Mouse (Mus musculus): ENCODE results near the gene Unk.

Gene Unk

DNA sequence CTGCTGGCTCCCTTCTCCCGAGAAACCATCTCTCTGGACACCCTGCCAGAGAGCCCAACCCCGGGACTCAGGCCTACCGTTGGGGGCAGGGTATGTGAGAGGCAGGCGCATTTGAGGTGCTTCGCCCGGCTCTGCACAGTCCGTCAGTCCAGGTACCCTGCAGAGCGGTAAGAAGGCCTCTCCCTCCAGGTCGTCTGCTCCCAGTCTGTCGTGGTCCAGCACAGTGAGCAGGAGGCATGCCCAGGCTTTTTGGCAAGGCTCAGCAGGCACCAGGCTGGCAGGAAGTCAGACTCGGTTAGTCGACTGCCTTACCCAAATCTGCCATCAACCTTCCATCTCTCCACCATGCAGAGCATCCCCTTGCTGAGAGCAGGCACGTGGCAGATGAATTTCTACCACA lies 33.4 kb downstream of the Unk start:
- no peak for DNase-seq (ENCODE audit: low spot score)

DNA sequence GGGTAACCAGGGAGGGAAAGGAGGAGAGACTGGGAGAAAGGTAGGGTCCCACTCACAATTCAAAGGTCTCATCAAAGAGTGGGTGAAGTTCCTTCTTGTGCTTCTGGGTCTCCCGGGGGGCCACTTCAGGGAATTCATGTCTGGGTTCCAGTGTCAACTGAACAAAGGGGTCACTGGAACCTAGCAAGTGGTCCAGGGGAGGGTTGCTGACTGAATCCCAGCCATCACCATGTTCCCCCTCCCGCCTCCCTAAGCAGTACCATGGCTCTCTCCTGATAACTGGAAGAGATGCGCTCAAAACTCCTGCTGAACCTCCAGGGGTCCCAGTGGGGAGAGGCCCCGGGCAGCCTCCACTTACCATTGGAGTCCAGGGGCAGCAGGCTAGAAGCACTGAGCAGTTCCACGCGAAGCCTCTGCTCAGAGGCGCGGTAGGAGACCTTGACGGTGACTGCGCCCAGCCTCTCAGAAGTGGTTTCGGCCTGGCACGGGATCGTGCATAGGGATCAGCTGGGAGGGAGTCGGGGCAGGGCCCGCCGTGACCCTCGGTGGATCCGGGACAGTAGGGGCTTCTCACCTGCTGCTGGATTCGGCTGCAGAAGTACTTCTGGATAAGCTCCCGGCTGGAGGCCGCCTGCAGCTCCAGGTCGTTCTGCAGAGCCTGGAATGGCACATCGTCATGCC lies 34.2 kb downstream of the Unk start:
- no peak for DNase-seq (ENCODE audit: low spot score)

DNA sequence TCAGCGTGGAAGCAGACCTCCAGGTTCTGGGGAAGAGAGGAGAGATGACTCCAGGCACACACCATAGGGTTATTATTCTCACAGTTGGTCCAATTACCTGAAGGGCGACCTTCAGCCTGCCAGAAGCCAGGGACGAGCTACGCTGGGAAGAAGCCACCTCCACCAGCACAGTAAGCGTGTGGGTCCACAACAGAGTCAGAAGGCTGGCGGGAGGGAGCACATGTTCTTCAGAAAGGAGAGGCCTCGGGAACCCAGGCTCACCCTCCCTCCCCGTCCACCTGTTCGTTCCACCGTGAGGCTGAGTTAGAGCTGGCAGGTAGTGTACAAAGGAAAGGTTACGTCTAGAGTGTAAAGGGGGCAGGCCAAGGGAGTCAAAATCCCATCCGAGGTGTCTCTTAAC lies 35.2 kb downstream of the Unk start:
- DNase-seq (ENCODE audit: low spot score): no peak

DNA sequence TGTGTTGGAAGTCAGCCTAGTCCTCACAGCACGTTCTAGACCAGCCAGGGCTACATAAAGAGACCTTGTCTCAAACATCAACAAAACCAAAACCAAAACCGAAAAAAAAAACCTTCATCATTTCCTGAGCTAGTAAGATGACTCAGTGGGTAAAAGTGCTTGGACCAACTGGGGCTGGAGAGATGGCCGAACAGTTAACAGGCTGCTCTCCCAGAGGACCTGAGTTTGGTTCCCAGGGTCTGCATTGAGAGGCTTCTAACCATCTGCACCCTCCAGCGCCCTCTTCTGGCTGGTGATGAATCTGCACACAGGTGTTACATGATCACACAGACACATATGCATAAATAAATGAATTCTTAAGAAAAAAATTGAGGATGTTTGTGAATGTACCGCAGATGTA lies 41.4 kb downstream of the Unk start:
- DNase-seq (ENCODE audit: low spot score): no peak

DNA sequence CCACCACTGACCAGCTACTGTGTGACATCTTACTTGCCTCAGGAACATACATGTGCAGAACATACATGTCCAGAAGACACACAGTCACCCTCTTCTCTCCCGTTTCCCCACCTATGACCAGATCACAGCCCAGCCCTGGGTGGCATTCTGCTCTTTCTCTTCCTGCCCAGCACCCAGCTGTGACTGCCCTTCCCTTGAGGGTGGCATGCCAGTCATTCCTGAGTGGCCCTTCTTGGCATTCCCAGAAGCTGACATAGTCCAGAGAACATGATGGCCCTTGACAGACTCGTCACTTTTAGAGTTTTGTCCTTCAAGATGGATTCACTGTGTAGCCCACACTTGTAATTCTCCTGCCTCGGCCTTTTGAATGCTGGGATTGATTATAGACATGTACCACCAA lies 42.5 kb downstream of the Unk start:
- DNase-seq (ENCODE audit: low spot score): no peak

DNA sequence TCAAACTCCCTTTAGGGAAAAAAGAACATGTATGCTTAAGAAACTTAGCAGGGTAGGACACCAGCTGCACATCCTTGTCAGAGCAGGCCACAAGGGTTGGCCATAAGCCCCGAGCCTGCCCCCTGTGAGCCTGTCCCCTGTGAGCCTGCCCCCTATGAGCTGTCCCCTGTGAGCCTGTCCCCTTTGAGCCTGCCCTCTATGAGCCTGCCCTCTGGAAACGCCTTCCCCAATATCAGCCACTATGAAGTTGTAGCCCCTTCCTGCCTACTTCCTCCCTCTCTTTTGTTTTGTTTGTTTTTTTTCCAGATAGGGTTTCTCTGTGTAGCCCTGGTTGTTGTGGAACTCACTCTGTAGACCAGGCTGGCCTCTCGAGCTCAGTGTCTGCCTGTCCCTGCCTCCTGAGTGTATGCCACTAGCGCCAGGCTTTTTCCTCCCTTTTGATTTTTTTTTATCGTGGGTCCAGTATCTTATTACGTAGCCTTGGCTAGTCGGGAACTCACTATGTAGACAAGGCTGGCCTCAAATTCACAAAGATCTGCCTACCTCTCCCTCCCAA lies 44.4 kb downstream of the Unk start:
- no peak for DNase-seq (ENCODE audit: low spot score)

DNA sequence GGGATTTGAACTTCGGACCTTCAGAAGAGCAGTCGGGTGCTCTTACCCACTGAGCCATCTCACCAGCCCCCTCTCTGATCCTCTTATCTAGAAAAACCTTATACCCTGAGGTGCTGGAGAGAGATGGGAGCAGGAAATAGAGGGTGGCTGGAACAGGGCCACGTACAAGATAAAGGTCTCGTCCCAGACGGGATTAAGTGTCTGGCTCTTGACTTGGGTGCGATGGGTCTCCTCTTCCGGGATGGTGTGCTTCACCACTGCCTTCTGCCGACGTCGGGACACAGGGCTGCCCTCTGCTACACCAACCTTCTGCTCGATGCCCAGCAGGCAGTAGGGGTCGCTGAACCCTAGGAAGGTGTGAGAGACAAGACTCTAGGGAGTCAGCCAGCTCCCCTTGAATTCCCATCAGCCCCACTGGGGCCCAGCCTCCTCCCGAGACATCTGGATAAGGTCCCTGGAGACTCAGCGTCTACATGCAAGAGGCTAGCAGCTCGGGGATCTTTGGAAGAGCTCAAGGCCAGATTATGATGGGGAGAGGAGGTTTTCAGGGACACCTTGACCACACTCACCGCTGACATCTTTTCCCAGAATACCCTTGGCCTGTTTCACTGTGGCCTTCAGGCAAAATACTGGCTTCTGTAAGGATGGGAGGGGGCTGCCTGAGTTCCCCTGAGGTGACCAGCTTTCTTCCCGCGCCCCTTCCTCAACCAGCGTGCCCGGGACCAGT lies 45.6 kb downstream of the Unk start:
- no peak for DNase-seq (ENCODE audit: low spot score)

DNA sequence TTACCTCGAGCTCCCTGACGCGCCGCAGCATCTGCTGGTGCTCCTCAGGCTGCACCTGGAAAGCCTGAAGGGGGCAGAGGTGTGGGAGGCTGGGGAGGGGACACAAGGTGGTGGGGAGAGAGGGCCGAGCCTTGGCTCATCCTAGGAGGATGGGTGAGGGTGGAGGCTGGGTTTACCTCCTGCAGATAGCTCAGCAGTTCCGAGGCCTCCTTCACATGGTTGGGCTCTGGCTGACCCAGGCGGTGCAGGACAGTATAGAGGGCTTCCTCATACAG lies 46.1 kb downstream of the Unk start:
- no peak for DNase-seq (ENCODE audit: low spot score)

DNA sequence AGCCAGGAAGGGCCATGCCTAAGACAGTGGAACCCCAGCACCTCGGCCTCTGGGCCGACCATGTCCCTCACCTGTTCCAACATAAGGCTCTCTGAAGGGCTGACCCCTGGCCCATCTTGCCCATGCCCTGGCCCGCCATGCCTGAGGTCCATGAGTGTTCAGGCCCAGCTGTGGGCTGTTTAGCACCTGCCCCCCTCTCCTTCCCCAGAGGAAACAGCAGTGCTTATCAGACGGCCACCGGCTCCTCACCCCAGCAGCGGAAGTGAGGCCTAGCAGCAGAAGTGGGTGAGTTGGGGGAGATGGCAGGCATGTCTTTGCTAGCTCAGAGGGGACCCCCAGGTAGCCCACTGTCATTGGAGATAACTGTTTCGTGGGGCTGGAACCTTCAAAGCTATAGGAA lies 46.7 kb downstream of the Unk start:
- DNase-seq (ENCODE audit: low spot score): no peak

DNA sequence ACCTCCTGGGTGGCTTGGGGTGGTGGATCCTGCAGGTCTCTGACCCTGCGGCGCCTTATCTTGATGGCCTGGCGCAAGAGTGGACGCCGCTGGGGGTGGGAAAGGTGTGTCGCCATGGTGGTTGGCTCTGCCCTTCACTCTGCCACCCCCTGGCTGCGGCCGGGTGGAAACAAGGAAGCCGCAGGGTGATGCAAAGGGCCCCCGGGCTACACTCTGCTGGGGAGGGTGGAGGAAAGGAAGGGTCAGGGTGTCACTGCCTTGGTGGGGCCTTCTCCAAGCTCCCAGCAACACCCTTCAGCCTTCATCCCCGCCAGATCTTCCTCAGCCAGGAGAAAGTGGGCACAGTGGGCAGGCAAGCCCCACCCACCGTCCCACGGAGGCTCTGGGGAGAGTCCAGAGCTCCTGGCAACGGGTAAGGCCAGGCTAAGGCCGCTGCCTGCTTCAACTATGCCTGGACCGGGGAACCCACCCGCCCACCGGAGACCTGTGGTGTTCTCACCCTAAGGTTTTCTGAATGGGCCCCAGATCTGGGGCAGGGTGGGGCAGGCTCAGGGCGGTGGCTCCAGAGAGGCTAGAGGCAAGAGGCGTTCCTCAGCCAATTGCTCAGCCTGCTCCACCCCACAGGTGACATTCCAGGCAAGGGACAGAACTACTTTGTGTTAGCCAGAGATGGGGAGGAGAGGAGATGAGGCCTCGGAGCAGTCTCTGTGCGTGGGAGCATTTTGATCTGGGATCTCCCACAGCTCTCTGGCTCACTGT lies 47.5 kb downstream of the Unk start, which contains the start of gene Unc13d:
Gene Unc13d (minus strand): TSS at position 516 of the 759 bp plus-strand sequence.
- peak; percentile 36 for DNase-seq (ENCODE audit: low spot score)

DNA sequence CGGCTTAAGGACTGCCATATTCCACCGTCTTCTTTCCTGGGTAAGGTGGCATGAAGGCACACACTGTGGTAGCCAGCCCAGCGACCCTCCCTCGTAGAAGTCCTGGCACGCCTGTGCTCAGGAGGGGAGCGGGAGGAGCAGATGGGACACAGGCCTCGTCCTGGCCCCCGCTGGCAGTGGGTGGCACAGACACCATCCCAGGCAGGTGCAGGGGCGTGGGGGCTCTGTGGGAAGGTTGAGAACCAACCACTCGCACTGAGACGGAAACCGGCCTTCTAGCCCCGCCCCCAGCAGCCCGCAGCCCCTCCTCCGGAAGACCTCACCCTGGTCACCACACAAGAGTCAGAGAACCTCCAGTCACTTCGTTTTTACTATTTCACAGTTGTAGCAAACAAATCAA lies 48.1 kb downstream of the Unk start:
- DNase-seq (ENCODE audit: low spot score): peak; percentile 45

DNA sequence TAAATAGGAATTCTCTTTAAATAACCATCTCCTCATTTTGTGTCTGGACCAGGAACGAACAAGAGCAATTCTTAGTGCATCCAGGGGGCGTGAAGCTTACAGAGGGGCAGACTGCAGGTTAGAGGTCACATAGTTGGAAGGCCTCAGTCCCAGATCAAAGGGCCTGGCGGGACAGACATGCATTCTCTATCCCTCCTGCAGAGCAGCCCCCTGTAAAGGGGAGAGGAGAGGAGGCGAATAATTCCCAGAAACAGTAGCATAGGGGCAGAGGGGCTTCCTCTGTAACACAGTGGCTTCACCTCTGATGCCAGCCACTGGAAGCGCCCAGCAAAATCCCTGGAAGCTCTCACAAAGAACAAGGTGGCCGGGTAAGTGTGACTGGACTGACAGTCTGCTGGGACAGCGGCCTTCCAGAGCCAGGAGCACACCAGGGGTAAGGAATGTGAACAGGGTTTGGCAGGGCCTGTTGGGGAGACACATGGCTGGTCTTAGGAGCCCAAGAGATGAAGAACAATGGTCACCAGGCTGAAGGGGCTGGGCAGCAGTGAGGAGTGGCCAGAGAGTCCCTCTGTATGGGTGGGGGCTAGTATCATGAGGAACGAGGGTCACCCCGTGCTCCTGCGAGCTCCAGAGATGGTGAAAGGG lies 48.7 kb downstream of the Unk start:
- no peak for DNase-seq (ENCODE audit: low spot score)

DNA sequence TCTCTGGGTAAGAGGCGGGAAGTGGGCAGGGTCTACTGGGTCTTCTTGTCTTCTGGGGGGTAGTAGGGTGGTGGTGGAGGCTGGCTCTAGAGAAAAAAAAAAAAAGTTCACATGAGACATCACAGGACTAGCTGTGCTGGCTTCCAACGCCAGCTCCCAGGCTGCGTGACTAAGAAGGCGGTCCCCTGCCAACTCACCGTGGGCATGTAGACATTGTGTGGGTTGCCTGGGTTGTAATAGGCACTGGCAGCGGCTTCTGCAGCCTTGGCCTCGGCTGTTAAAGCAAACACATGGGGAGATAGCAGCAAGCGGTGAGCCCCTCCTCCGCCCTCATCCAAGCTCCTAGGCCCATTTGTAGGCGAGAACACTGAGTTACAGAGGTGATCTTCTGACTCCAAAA lies 49.4 kb downstream of the Unk start:
- DNase-seq (ENCODE audit: low spot score): no peak

DNA sequence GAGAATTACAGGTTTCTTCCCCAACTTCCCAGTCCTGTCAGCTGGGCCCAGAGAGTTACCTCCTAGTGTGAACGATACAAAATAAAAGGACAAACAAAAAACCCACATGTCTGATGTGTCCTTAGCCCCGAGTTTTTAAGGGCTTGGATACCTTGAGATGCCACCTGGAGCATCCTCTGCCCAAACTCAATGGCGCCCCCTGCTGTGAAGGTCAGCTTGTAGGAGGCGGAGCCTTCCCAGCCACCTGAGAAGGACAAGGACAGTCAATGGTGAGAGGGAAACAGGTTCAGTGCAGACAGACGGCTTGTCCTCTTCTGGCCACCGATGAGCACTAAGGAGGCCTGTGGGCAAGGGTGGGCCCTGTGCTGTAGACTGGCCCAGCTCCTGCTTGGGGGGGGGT lies 51.0 kb downstream of the Unk start:
- DNase-seq (ENCODE audit: low spot score): peak; percentile 68

DNA sequence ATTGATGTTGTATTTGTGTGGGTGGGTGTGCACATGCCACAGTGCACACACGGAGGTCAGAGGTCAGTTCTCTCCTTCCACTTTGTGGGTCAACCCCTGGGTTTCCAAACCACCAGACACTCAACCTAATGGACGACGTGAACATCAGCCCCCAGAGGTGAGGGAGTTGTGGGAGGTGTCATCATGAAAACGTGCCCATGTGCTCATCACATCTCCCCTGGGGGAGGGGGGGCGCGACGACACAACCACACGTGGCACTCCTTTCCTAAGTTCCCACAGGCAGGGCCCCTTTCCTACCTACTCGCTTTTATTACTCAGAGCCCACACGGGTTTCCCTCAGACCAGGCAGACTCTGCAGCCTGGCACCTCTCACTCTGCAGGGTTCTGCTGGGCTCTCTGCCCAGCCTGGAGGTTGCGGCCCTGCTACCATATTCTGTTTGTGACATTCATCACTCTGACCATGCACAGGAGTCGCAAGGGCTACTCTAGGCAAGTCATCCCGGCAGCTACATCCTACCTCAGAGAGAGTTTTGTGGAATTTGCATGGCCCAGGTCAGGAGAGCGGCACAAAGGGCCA lies 53.1 kb downstream of the Unk start:
- DNase-seq (ENCODE audit: low spot score): no peak

DNA sequence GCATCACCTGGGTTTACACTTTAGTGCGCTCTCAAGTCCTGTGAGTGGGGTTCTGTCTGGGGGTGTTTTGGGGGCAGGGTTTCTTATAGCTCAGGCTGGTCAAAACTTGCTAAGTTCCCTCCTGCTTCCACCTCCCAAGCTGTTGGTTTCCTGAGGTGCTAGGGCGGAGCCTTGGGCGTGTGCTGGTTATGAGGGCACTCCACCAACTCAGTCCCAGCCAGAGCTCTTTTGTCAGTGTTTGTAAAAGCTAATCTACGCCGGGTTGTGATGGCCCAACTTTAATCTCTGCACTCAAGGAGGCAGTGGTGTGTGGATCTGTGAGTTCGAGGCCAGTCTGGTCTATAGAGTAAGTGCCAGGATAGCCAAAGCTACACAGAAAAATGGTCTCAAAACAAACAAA lies 54.0 kb downstream of the Unk start:
- no peak for DNase-seq (ENCODE audit: low spot score)

DNA sequence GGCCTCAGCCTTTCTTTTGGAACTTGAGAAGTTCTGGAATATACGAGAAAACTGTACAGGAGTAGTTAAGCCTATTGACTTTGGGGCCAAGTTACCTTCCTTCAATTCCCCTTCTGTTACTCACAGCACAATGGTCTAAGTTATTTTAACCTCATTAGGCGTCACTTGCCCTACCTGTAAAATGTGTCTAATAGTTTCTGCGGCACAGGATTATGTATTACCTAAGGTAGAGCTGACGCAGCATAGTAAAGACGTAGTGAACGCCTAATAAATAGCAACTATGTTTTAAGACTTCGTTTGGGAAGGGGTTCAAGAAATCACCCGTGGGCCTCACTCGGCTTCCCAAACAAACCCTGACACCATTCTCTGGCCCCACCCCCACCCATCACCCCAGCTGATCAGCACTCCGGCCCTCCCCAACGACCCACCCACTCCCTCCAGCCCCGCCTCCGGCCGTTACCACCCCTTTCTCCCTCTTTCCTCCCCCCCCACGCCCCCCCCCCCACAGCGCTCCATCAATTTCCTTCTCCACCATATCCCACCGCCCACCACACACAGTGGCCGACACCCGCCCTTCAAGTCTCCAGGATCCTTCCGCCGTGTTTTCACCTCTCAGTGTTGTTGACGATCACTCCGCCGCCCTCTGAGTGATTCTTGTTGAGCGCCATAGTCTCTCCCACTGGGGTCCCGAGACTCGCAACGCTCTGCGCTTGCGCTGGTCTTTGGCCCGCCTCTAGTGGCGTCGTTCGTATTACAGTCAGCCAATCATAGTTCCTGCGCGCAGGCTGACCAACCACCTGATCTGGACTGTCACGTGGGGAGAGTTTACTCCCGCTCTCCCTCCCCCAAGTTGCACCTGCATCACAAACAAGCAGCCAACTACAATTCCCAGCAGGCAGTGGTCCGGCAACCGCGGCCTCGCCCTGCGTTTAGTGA lies 56.4 kb downstream of the Unk start, which contains the start of gene Wbp2:
Gene Wbp2 (minus strand): TSS at position 738 of the 936 bp plus-strand sequence.
- DNase-seq (ENCODE audit: low spot score): peak; percentile 91

DNA sequence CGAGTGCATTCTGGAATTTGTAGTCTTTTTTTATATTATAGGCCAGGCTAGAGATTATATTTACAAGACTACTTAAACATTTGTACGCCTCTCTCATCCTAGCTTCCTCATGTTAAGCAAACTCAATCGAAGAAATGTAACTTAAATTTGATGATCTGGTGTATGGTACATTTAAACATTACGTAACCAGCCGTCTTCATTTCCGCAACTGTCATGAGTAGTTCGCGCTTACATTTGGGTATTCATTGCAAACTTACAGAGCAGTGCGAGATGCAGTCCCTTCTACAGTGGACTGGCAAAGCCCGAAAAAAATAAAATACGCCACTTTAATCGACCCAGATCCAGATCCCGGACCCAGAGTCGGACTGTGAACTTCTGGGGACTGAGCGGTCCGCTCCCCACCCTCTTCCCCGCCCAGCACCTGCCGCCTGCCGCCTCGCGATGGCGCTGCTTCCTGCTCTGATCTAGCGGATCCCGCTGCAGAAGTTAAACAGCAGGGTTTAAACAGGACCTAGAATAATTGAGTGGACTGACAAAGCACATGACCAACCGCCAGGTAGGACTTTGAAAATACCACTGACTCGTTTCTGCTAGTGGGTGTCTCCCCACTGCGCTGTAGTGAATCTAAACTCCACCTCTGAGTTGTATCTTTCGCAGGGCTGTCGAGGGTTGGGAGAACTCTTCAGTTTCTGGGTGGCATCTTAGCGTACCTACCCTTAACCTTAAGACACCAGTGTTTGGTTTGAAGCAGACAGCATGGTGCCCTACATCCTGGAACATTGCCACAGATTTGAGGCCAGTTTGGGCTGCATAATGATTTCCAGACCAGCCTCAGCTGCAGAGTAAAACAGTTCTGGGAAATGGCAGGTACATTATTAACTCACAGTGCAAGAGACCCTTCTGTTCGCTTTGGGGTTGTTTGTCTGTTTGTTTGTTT lies 57.3 kb downstream of the Unk start:
- DNase-seq (ENCODE audit: low spot score): peak; percentile 83

DNA sequence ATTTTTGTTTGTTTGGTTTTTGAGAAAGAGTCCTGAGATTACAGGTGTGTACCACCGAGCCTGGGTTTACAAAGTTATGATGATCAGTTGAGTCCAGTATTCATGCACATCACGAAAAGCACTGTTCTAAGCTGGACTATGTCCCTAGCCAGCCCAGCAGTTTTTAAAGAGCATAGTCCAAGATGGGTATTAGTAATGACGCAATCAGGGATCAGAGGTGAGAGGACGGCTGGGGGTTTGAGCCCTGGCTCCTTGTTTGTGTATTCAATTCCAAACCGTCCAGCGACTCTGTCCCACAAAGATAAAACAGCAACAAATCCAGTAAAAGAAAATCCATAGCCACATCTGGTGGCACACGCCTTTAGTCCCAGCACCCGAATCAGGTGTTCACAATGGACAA lies 58.1 kb downstream of the Unk start:
- DNase-seq (ENCODE audit: low spot score): no peak
